Mouse (Mus musculus) cerebellum, adult 11-12 months (tissue): ENCODE data around the gene Cog1.

Experiments
- DNase-seq: peaks from one replicate; pipeline ENCODE4 v3.0.0; 2022

Cog1 gene

GRCm38 (mm10) chr11:113708629-113709213 is 59.8 kb downstream of the Cog1 start:
- no peak for DNase-seq

DNA sequence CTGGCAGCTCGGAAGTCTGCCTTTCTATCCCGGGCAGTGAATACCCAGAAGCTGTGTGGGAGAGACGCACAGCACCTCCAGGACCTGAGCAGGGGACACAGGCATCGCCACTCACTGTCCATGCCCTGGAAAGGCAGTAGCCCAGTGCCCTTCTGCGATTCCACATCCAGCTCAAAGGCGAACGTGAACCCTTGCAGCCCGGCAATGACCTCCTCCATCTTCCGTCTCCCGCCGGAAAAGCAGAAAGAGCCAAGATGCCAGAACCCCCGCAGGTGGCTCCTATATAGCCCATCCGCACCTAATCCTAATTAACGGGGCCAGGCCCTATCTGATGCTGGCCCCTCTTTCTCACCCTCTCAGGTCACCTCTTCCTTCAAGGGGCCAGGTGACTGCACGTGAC is 60.3 kb downstream of the Cog1 start:
- DNase-seq, result no peak

- DNase-seq, result no peak
These were observed 60.8 kb downstream of the Cog1 start, which contains the start of gene Cpsf4l for GRCm38 (mm10) chr11:113709731-113710256. Gene Cpsf4l, minus strand, starts transcription at chr11:113710017.

GRCm38 (mm10) chr11:113710257-113710777 is 61.3 kb downstream of the Cog1 start:
- no peak for DNase-seq

DNA sequence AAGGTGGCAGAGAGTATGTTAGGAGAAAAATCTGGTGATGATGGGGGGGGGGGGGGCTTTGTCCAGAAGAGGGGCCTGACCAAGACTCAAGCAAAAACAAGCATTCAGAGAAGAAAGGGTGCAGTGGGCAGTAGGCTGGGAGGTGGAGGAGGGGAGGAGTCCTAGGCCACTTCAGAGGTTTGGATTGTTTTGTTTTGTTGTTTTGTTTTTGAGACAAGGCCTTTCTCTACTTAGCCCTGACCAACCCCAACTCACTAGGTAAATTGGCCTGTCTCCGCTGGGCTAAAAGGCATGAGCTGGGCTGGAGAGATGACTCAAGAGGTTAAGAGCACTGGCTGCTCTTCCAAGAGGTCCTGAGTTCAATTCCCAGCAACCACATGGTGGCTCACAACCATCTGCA is 62.1 kb downstream of the Cog1 start:
- no peak for DNase-seq

- DNase-seq, result no peak
These were observed 66.2 kb downstream of the Cog1 start for GRCm38 (mm10) chr11:113715078-113715674.

DNA sequence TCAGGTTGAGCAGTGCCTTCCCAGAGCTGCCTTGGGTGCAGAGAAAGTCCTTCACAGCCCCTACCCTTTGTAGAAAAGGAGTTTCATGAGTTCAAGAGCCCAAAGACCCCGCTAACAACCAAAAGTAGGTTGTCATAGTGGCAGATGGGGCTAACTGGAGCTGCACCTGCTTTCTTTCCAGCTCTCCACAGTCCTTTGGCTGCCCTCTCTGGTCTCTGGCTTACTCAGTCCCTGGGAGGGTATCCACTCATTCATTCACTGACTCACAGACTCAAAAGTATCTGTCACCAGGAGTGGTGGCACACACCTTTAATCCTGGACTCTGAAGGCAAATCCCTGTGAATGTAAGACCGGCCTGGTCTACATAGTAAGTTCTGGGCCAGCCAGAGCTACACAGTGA is 67.2 kb downstream of the Cog1 start:
- no peak for DNase-seq
